Mouse (Mus musculus): ENCODE results near the gene Nrbf2.

The Nrbf2 gene

DNA sequence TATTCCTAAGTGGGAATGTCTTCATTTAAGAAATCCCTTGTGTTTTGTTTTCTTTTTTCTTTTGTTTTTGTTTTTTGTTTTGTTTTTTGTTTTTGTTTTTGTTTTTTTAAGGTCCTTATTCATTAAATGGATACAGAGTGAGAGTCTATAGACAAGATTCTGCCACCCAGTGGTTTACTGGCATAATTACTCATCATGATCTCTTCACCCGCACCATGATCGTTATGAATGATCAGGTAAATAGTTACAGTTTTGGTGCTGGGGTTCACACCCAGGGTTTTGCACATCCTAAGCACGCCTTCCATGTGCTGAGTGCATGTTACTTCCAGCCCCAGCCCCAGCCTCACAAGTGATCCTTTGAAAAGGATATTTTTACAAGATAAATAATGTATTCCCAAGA lies 68.2 kb downstream of the Nrbf2 start:
- DNase-seq (ENCODE audit: extremely low spot score), result no peak
